8 mouse cellular contexts compared by ENCODE assay signal in the genomic region with DNA sequence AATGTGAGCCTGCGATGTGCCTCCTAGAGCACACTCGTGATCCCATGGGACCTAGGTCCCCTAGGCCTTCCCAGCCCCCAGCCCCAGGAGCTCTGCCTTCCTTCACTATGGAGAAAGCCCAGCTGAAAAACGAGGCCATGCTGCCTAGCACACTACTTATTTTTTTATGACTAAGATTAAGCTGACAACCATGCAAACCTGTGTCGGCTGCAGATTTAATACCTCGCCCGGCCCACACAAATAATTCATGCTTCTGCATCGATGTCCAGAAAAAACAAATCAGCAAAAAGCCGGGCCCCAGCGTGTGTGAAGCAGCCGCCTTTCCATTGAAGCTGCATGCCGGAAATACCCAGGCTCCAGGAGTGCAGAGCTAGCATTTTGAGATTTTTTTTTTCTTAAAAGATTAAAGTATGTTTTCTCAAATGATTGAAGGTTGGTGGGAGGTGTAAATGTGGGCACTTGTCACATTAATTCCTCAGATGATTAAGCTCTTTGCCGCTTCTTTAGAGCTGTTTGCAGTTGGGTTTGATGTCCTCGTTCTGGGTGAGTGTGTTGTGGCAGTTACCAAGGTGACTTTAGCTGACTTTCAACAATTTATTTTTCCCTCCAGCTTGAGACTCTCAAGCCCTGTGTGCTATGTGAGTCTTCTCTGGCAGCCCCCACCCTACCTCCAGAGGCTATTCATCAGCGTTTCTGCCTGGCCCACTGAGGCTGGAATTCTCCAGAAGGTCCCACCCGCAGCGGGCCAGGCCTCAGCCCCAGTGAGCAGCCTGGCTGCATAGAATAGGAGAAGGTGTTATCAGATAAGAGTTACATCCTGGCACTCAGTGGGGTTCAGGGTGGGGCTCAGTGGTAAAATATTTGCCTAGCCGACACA. TPM values are rescaled to one million over a fixed set of nuclear protein-coding genes. Genes with fewer than 3 reads are reported as not detected.
DNase-seq lines count a peak whose midpoint lies in the region; ATAC-seq and TF ChIP-seq lines count a peak whose summit lies in the region.

No protein-coding gene starts in this region.

- H3K36me3 ChIP-seq in heart, postnatal 0 days (replicated peaks; ENCODE audit: control insufficient read depth, insufficient read depth, low read length), result peaks cover 19% of the 10 kb centered on the region
- H3K36me3 ChIP-seq in hindbrain, embryonic 12.5 days, result peaks cover 28% of the 10 kb centered on the region

- peak overlapping the region; percentile 73 for H3K27ac ChIP-seq in heart, postnatal 0 days (ENCODE audit: low read depth)
- H3K27ac ChIP-seq in hindbrain, embryonic 12.5 days, result peak overlapping the region; percentile 76
- H3K27ac ChIP-seq in cerebellum, adult 2 months (ENCODE audit: insufficient read depth, low read length), result no peak overlapping the region

- intact Hi-C loops in gastrocnemius, postnatal 14 days (cut with DNase I; ENCODE audit: low total_unique reads), result no loop called here

- no peaks in the 10 kb centered on the region for H3K27me3 ChIP-seq in heart, postnatal 0 days (ENCODE audit: control insufficient read depth, insufficient read depth, low read length)
- H3K27me3 ChIP-seq in hindbrain, embryonic 12.5 days, result no peaks in the 10 kb centered on the region
- H3K27me3 ChIP-seq in cerebellum, adult 2 months (ENCODE audit: control insufficient read depth, insufficient read depth, low read length), result no peaks in the 10 kb centered on the region

- TF ChIP-seq EP300 in heart, postnatal 0 days (IDR thresholded peaks at IDR 0.05; ENCODE audit: low read depth), result no peak

- H3K4me2 ChIP-seq in heart, postnatal 0 days (ENCODE audit: low read depth, low read length), result no peak overlapping the region
- no peak overlapping the region for H3K4me2 ChIP-seq in hindbrain, embryonic 12.5 days (replicated peaks)

- ATAC-seq in heart, postnatal 0 days (ENCODE audit: insufficient read depth, low read depth), result peak; percentile 17; the same call in 1 of the 2 replicates
- peak; percentile 46 for ATAC-seq in hindbrain, embryonic 12.5 days (ENCODE audit: low FRiP score)
- 0 out of 2 replicates have a peak, but pooled peaks have one; percentile 23 for ATAC-seq in megakaryocyte, adult 5-6 weeks (ENCODE audit: poor library complexity, severe bottlenecking)

- H3K9ac ChIP-seq in heart, postnatal 0 days (replicated peaks; ENCODE audit: low read depth, low read length), result 0 out of 2 replicates have a peak overlapping the region, but pooled peaks have one; percentile 18
- H3K9ac ChIP-seq in hindbrain, embryonic 12.5 days, result no peak overlapping the region

- DNase-seq in heart, postnatal 0 days (ENCODE audit: low spot score), result no peak
- no peak for DNase-seq in heart, adult 18-20 months
- DNase-seq in R1 (ENCODE audit: low read depth, low spot score), result peak; percentile 96
- DNase-seq in cerebellum, adult 9-10 months, result no peak
- DNase-seq in cerebellum, adult 2 months, result no peak
- DNase-seq in gastrocnemius, postnatal 14 days, result no peak

- H3K9me3 ChIP-seq in heart, postnatal 0 days (replicated peaks; ENCODE audit: control insufficient read depth, low read length), result no peaks in the 10 kb centered on the region
- no peaks in the 10 kb centered on the region for H3K9me3 ChIP-seq in hindbrain, embryonic 12.5 days (replicated peaks)

- 34% methylated on average over 17 of the region's 17 CpGs for WGBS in heart, postnatal 0 days
- 30% methylated on average over 17 of the region's 17 CpGs for WGBS in hindbrain, embryonic 12.5 days
- WGBS in cerebellum, adult 2 months, result 56% methylated on average over 17 of the region's 17 CpGs

- H3K4me1 ChIP-seq in heart, postnatal 0 days (ENCODE audit: control insufficient read depth, insufficient read depth), result peaks cover 22% of the 10 kb centered on the region
- H3K4me1 ChIP-seq in hindbrain, embryonic 12.5 days, result peaks cover 33% of the 10 kb centered on the region
- H3K4me1 ChIP-seq in cerebellum, adult 2 months (ENCODE audit: control insufficient read depth, insufficient read depth, low read length), result no peaks in the 10 kb centered on the region

- TF ChIP-seq CTCF in heart, postnatal 0 days (IDR thresholded peaks at IDR 0.05; ENCODE audit: low read depth), result no peak
- TF ChIP-seq CTCF in cerebellum, adult 2 months (IDR thresholded peaks at IDR 0.05; ENCODE audit: borderline replicate concordance, insufficient read depth, low read depth, low read length), result no peak

- no peak for TF ChIP-seq POLR2A in cerebellum, adult 2 months (IDR thresholded peaks at IDR 0.05; ENCODE audit: borderline replicate concordance, insufficient read depth, low read length)

- no peak overlapping the region for H3K4me3 ChIP-seq in heart, postnatal 0 days (ENCODE audit: low read depth, low read length)
- H3K4me3 ChIP-seq in hindbrain, embryonic 12.5 days, result no peak overlapping the region
- H3K4me3 ChIP-seq in cerebellum, adult 2 months (replicated peaks; ENCODE audit: insufficient read depth, low read depth, low read length), result no peak overlapping the region

RNA-seq across cellular contexts. Expression of a gene that starts 30.9 kb away (rescaled TPM):
- total RNA-seq in heart, postnatal 0 days (2014; rRNA removed; ENCODE audit: low replicate concordance), result 35.9 and 48.3 TPM in 2 replicates
- polyA plus RNA-seq in heart, postnatal 0 days (2015; fragmentation: Nextera tagmentation; extraction: Ambion mirVana), result 14.3 and 14.6 TPM in 2 replicates
- total RNA-seq in heart, adult 18-20 months (2021), result 10 to 100 TPM; 33.9 to 38.8 TPM
- 41.8 and 44.7 TPM in 2 replicates for polyA plus RNA-seq in hindbrain, embryonic 12.5 days (2016; fragmentation: Nextera tagmentation; extraction: Ambion mirVana)
- 14.1 and 18.2 TPM in 2 replicates for total RNA-seq in megakaryocyte, adult 5-6 weeks (2015)
- total RNA-seq in megakaryocyte, adult 5-6 weeks (2017), result 18.0 and 20.1 TPM in 2 replicates
- 40.3 and 43.4 TPM in 2 replicates for polyA plus RNA-seq in cerebellum, adult 2 months (2012; rRNA removed)
- total RNA-seq in gastrocnemius, postnatal 14 days (2021), result 10 to 100 TPM; 20.1 to 23.1 TPM
